Mouse (Mus musculus): ENCODE data around the gene Tex13b. TPM values are rescaled to one million over a fixed set of nuclear protein-coding genes. Genes with fewer than 3 reads are reported as not detected.

Tex13b gene
- polyA plus RNA-seq, 1 experiment from 2014 or later = not detected

Other genes with a start within 250 kb of the Tex13b start
- 112 and 124 TPM in 2 replicates for gene Tsc22d3, start 212.8 kb downstream of the Tex13b start, polyA plus RNA-seq (2015; fragmentation: Nextera tagmentation; extraction: Ambion mirVana)
- 8.0 TPM in 2 replicates for gene Mid2, start 148.8 kb downstream of the Tex13b start, polyA plus RNA-seq (2015; fragmentation: Nextera tagmentation; extraction: Ambion mirVana)
- gene Vsig1, start 94.2 kb upstream of the Tex13b start, polyA plus RNA-seq (2015; fragmentation: Nextera tagmentation; extraction: Ambion mirVana) = not detected in 2 replicates
- 41.0 and 42.8 TPM in 2 replicates for gene Psmd10, start 143.3 kb upstream of the Tex13b start, polyA plus RNA-seq (2015; fragmentation: Nextera tagmentation; extraction: Ambion mirVana)
- 8.9 and 12.0 TPM in 2 replicates for gene Atg4a, start 143.5 kb upstream of the Tex13b start, polyA plus RNA-seq (2015; fragmentation: Nextera tagmentation; extraction: Ambion mirVana)